Mouse (Mus musculus) cortical plate, adult 2 months (tissue): ENCODE measurements at regions not wholly inside any gene's neighbourhood (a gene's known extent, or its start where the extent isn't known, plus 50 kb on each side); places are given as distances from the start of the nearest gene placed in this dataset.

ENCODE experiments used
- H3K27ac ChIP-seq: fragments of 200-500 bp; 2 replicates; pipeline ENCODE4 v1.5.1; 2012; ENCODE audit warnings: low read length, control low read depth, inconsistent platforms; ENCODE audit not compliant: insufficient read depth
- H3K4me1 ChIP-seq: fragments of 200-500 bp; 2 replicates; pipeline ENCODE4 v1.6.1; 2011; ENCODE audit warnings: low read length; ENCODE audit not compliant: control insufficient read depth, insufficient read depth
- H3K4me3 ChIP-seq: fragments of 200-500 bp; 2 replicates; pipeline ENCODE4 v1.5.1; 2011; ENCODE audit warnings: mild to moderate bottlenecking, low read length, control low read depth; ENCODE audit not compliant: insufficient read depth
- CTCF ChIP-seq: fragments of 200-500 bp; IDR thresholded peaks from 2 replicates; pipeline ENCODE4 v1.5.1; 2011; ENCODE audit warnings: mild to moderate bottlenecking, control low read depth, low read length; ENCODE audit not compliant: insufficient read depth; ENCODE audit errors: extremely low read depth
- POLR2A ChIP-seq: fragments of 200-500 bp; IDR thresholded peaks from 2 replicates; pipeline ENCODE4 v1.6.1; 2011; ENCODE audit warnings: mild to moderate bottlenecking, low read length, control low read depth; ENCODE audit not compliant: insufficient read depth; ENCODE audit errors: extremely low read depth

DNA sequence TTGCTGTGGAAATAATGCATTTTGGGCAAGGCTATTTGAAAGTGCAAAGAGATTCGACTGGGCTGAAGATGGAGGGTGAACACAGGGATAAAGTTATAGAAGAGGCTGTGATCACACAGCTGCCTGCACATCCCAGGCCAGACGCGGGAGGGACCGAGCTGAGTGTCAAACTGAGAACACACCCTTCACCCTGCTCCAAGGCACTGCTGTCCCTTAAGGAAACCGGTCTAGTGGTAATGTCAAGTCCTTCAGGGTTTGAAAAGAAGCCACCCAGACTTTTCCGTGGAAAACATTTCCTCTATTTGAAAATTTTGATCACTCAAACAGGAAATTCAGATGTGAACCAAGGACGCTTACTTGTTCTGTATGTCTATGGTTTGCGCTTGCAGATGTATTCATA is 134.6 kb downstream of the Gm11011 start:
- H3K4me1 ChIP-seq, result no peaks in the 10 kb centered on the region
- TF ChIP-seq POLR2A, result no peak
- no peak for TF ChIP-seq CTCF
- H3K27ac ChIP-seq, result no peak overlapping the region
- H3K4me3 ChIP-seq, result no peak overlapping the region

DNA sequence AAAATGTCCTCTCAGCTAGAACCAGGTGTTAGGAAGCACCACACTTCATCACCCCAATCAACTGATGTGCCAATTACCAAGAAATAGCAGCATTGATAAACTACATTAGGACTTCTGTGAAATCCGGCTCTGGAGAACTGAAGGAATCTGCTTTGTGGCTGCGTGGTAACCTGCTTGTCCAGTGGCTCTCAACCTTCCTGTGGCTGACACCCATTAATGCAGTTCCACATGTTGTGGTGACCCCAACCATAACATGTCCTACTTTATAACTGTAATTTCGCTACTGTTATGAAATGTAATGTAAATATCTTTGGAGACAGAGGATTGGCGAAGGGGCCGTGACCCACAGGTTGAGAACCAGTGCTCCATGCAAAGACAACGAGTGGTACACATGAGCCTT is 136.7 kb downstream of the Gm11011 start:
- H3K4me1 ChIP-seq, result no peaks in the 10 kb centered on the region
- H3K27ac ChIP-seq, result no peak overlapping the region
- no peak overlapping the region for H3K4me3 ChIP-seq
- no peak for TF ChIP-seq CTCF

DNA sequence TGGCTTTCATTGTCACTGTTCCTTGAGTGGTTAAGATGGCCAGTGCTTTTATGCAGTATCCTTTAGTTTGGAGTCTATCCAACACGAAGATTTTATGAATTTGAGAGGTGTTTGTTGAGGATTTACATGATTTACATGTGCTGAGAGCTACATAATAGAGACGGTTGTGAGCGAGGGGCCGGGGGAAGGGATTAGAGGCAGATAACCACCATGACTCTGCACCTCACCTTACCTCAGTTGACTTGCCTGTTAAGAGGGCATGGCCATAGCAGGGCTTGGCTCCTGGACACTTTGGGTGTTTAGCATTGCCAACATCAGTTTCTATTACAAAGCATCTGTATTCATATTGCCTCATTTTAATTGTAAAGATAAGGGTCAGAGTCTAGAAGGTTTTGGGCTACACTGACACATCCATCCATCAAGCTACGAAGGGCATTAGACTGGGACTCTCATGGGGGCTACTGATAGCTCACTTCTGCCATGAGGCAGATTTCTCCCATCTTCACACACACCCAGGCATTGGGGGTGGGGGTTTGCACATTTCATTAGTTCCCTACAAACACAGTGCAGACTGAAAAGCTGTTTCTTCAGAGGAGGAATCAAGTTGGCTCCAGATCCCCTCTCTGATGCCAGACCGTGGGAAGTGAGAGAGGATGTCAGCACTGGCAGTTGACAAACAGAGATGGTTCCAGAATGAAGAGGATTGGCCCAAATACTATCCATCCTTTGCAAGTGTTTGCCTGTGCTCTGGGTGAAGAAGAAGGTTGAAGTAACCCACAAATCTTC is 139.9 kb downstream of the Gm11011 start:
- TF ChIP-seq CTCF (no peak), POLR2A (no peak)
- H3K4me3 ChIP-seq, result no peak overlapping the region
- H3K27ac ChIP-seq, result no peak overlapping the region
- no peaks in the 10 kb centered on the region for H3K4me1 ChIP-seq

DNA sequence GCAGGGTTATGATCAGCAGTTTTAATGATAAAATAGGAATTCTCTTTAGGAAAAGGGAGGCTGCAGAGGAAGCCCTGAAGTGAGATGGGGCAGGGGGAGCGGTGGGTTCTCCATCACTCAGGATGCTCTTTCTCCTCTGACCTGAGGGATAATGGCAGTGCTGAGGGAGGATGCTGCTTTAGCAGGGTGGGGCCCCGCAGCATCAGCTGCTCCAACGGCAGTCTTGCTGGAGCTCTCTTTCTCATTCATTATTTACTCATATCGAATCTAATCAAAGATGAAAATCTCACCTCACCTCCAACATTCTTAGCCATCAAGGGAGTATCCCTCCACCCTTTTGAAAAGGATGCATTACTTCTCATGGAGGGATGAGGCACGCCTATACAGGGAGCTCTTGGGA is 141.7 kb downstream of the Gm11011 start:
- no peak for TF ChIP-seq POLR2A
- TF ChIP-seq CTCF, result no peak
- Histone ChIP-seq H3K4me3 (no peak overlapping the region), H3K27ac (no peak overlapping the region), H3K4me1 (no peaks in the 10 kb centered on the region)

DNA sequence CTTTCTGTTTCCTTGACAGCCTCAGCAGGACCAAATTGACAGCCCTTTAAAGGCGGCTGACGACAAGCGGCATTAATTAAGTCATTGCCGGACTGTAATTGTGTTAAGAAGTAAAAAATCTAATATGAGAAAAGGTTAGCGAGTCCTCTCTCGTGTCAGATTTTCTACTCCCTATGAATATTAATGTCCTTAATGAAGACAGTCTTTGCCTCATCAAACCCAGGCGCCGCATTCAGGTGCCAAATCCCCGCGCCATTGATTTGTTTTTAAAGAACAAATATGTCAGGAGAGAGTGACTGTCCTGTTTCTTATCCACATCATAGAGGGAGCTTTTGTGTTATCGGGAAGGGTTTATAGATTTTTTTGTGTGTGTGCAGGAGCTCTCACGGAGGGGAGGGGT is 142.2 kb downstream of the Gm11011 start:
- Histone ChIP-seq H3K4me3 (no peak overlapping the region), H3K4me1 (no peaks in the 10 kb centered on the region), H3K27ac (no peak overlapping the region)
- TF ChIP-seq CTCF (no peak), POLR2A (no peak)

DNA sequence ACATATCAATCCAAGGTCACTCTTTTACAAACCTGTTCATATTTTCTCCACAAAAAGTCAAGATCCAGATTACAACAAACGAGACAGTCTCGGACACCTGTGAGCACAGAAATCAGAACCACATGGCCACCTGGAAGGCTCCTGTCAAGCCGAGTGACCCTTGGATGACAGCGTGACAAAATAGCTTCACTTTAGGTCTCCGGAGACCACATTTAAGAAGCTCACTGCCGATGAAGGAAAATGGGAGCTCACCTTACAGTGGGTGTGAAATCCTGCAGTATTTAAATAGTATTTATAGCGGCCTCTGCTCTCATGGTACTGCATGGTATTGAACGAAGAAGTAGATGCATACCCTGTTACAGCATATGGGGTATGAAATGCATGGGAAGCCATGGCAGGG is 144.3 kb downstream of the Gm11011 start:
- no peaks in the 10 kb centered on the region for H3K4me1 ChIP-seq
- no peak overlapping the region for H3K4me3 ChIP-seq
- TF ChIP-seq CTCF (no peak), POLR2A (no peak)
- H3K27ac ChIP-seq, result no peak overlapping the region

DNA sequence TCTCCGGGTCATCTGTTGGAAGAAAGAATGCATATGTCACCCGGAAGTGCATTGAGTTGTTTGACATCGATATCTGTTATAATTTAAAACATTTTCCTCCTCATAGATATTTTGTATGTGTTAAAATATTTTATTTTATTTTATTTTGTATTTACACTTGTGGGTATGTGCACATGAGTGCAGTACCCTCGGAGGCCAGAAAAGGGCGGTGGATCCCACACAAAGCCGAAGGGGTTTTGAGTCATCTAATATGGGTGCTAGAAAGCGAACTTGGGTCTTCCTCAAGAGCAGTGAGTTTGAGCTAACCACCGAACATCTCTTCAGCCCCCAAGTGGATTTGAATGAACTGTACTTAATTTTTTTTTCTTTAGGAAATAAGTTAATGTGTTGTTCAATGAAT is 156.0 kb downstream of the Gm11011 start:
- TF ChIP-seq CTCF (no peak), POLR2A (no peak)

DNA sequence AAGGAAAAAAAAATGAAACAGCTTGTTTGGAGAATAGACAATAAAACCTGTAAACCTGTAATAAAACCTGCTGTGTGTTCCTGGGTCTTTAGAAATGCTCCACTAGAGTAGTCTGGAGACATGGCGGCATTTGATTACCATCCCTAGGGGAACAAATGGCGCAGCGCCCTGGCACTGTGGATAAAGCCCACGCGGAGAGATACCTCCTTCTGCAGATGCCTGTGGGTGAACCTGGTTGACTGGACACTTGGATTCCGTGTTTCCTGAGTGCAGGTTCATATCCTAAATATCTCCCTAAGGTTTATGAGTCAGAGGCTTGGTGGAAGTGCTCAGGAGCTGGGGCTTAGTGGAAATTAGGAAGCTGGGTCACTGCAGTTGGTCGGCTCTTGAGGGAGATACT is 158.1 kb downstream of the Gm11011 start:
- Histone ChIP-seq H3K27ac (no peak overlapping the region), H3K4me1 (peaks cover 2% of the 10 kb centered on the region; the same call in 1 of the 2 replicates), H3K4me3 (no peak overlapping the region)
- TF ChIP-seq POLR2A (no peak), CTCF (no peak)

More for the DNA sequence above, 156.0 kb downstream of the Gm11011 start:
- no peak overlapping the region for H3K4me3 ChIP-seq
- no peak overlapping the region for H3K27ac ChIP-seq
- no peaks in the 10 kb centered on the region for H3K4me1 ChIP-seq

DNA sequence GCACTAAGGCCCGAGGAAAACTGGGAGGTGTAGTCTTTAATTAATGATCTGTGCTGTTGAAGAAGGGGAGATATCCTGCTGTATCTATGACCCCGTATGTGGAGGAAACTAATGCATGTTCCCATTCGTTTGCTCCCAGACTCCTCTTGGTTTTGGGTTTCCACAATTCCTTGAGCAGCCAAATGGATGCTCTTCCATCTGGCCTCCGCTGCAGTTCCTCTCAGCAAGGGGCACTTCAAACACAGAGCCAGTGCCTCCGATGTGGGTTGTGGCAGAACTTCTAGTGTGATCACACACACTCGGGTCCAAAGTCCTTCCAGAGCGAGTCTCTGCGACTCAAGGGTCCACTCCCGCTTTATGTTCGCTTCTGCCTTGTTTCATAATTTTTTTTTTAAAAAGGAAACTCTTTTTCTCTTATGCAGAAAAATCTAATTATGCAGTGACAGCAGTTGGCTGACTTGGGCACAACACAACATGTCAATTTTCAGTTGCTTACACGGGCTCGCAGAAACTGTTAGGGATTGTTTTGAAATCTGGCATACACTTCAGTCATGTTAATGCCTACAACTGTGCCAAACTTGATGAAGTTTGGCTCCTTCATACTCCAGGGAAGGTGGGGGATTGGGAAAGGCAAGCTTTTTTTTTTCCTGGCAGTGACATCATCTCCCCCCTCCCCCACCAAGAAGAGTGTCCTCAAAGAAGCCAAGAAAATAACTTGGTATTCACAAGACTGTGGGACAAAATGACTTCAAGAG is 163.2 kb downstream of the Gm11011 start:
- TF ChIP-seq CTCF, result no peak
- no peak for TF ChIP-seq POLR2A

DNA sequence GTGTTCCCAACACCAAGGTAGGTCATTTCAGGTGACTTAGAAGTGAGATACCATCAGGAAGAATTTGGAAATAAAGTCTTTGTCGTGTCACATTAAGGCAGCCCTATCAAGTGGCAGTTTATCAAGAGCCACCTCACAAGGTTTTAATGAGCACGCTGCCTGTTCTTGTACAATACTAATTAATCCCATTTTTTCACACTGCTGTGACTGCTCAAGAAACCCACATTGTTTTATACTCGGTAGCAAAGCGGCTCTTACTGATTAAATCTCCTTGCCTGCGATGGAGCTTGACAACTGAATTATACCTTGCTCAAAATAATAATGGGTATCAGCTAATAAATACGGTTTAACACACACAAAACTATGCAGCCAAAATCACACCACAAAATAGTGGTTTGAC is 175.2 kb downstream of the Gm11011 start:
- Histone ChIP-seq H3K4me1 (no peaks in the 10 kb centered on the region), H3K4me3 (no peak overlapping the region), H3K27ac (no peak overlapping the region)
- TF ChIP-seq CTCF (no peak), POLR2A (no peak)

More for the DNA sequence above, 163.2 kb downstream of the Gm11011 start:
- Histone ChIP-seq H3K4me1 (peaks cover 2% of the 10 kb centered on the region; the same call in 1 of the 2 replicates), H3K4me3 (no peak overlapping the region), H3K27ac (no peak overlapping the region)
